In genomic region chr14:121482181-121482580, GRCm38 (mm10) we compare ENCODE assay signal across 25 mouse cellular contexts. TPM values are rescaled to one million over a fixed set of nuclear protein-coding genes. Genes with fewer than 3 reads are reported as not detected.
DNase-seq lines count a peak whose midpoint lies in the region; ATAC-seq and TF ChIP-seq lines count a peak whose summit lies in the region.
"Had no signal": no experiment of that assay in that cellular context is flagged by ENCODE, and none has a peak within 500 bp of the region (broad histone marks: within the 10 kb centered on the region; RNA-seq: fewer than 3 reads in every experiment).

No protein-coding gene starts in this region.

- DNase-seq in kidney, adult 11 months: peak; percentile 60
- DNase-seq in kidney, postnatal 4 days: no peak
- peak; percentile 23 for DNase-seq in midbrain, embryonic 11.5 days (ENCODE audit: low spot score, missing footprints)
- DNase-seq in midbrain, embryonic 10.5 days (ENCODE audit: low spot score): no peak
- no peak for DNase-seq in spleen, adult 12 weeks (ENCODE audit: low spot score)
- DNase-seq in layer of hippocampus, adult 2 months (ENCODE audit: low spot score in 2 of 2): no peak
- DNase-seq: cerebellum, adult 11-12 months; cerebellum, postnatal 10 days; forebrain, postnatal 0 days; gastrocnemius, postnatal 14 days; heart, adult 18-20 months; heart, postnatal 14 days had no signal

- no peak overlapping the region for H3K27ac ChIP-seq in midbrain, embryonic 11.5 days (ENCODE audit: low read depth, low read length)
- no peak overlapping the region for H3K27ac ChIP-seq in midbrain, embryonic 10.5 days (replicated peaks)
- no peak overlapping the region for H3K27ac ChIP-seq in layer of hippocampus, adult 2 months
- H3K27ac ChIP-seq: heart, embryonic 13.5 days; hindbrain, postnatal 0 days; liver, embryonic 15.5 days; lung, embryonic 15.5 days; macrophage had no signal

- H3K27me3 ChIP-seq in midbrain, embryonic 11.5 days (ENCODE audit: control insufficient read depth, insufficient read depth, low read length): no peaks in the 10 kb centered on the region
- no peaks in the 10 kb centered on the region for H3K27me3 ChIP-seq in midbrain, embryonic 10.5 days (ENCODE audit: low read depth, poor library complexity, severe bottlenecking)
- H3K27me3 ChIP-seq: heart, embryonic 13.5 days; lung, embryonic 15.5 days had no signal

- H3K9ac ChIP-seq in midbrain, embryonic 11.5 days (ENCODE audit: low read length): no peak overlapping the region
- H3K9ac ChIP-seq: forebrain, postnatal 0 days; heart, embryonic 13.5 days; liver, embryonic 15.5 days; lung, embryonic 15.5 days had no signal

- no peak overlapping the region for H3K4me3 ChIP-seq in midbrain, embryonic 11.5 days (ENCODE audit: low read depth, low read length)
- no peak overlapping the region for H3K4me3 ChIP-seq in midbrain, embryonic 10.5 days
- no peak overlapping the region for H3K4me3 ChIP-seq in layer of hippocampus, adult 2 months
- H3K4me3 ChIP-seq: heart, embryonic 13.5 days; liver, embryonic 15.5 days; lung, embryonic 15.5 days had no signal

- H3K36me3 ChIP-seq in midbrain, embryonic 11.5 days (ENCODE audit: control insufficient read depth, insufficient read depth, low read length): no peaks in the 10 kb centered on the region
- no peaks in the 10 kb centered on the region for H3K36me3 ChIP-seq in midbrain, embryonic 10.5 days
- H3K36me3 ChIP-seq: heart, embryonic 13.5 days; liver, embryonic 15.5 days; lung, embryonic 15.5 days had no signal

- ATAC-seq in midbrain, embryonic 11.5 days (ENCODE audit: low FRiP score): no peak
- ATAC-seq in erythroid progenitor cell, adult 5-6 weeks (replicated peaks; ENCODE audit: low FRiP score, poor library complexity, severe bottlenecking): 0 out of 2 replicates have a peak, but pooled peaks have one; percentile 18
- ATAC-seq: forebrain, postnatal 0 days; hindbrain, postnatal 0 days; intestine, embryonic 16.5 days had no signal

- no peak for TF ChIP-seq CTCF in layer of hippocampus, adult 2 months (conservative IDR thresholded peaks at IDR 0.05)

- no peaks in the 10 kb centered on the region for H3K4me1 ChIP-seq in midbrain, embryonic 11.5 days (ENCODE audit: control insufficient read depth, insufficient read depth, low read length)
- no peaks in the 10 kb centered on the region for H3K4me1 ChIP-seq in midbrain, embryonic 10.5 days
- H3K4me1 ChIP-seq: heart, embryonic 13.5 days; liver, embryonic 15.5 days; lung, embryonic 15.5 days had no signal

- no peak overlapping the region for H3K4me2 ChIP-seq in midbrain, embryonic 11.5 days
- H3K4me2 ChIP-seq: heart, embryonic 13.5 days; liver, embryonic 15.5 days; lung, embryonic 15.5 days had no signal

- H3K9me3 ChIP-seq in midbrain, embryonic 11.5 days (ENCODE audit: control insufficient read depth, low read length): no peaks in the 10 kb centered on the region
- no peaks in the 10 kb centered on the region for H3K9me3 ChIP-seq in midbrain, embryonic 10.5 days (replicated peaks)
- H3K9me3 ChIP-seq: heart, embryonic 13.5 days; liver, embryonic 15.5 days; lung, embryonic 15.5 days had no signal

- WGBS in midbrain, embryonic 11.5 days: 74% methylated on average over 7 of the region's 7 CpGs
- 78% methylated on average over 7 of the region's 7 CpGs for WGBS in midbrain, embryonic 10.5 days

RNA-seq across cellular contexts. Expression of gene Slc15a1, which starts 22.9 kb away (rescaled TPM):
- not detected in 2 replicates for polyA plus RNA-seq in midbrain, embryonic 11.5 days (2014; fragmentation: Nextera tagmentation; extraction: Ambion mirVana)
- 0.04 TPM in 1 of 2 replicates, not detected in the other for polyA plus RNA-seq in midbrain, embryonic 10.5 days (2016; fragmentation: Nextera tagmentation; extraction: Ambion mirVana)
- not detected in 2 replicates for total RNA-seq in erythroid progenitor cell, adult 5-6 weeks (2015; ENCODE audit: low replicate concordance)
- not detected in 2 replicates for total RNA-seq in erythroid progenitor cell, adult 5-6 weeks (2017; ENCODE audit: low replicate concordance)
- not detected for total RNA-seq in layer of hippocampus, adult 2 months (2021)
- total RNA-seq: forebrain, postnatal 0 days; gastrocnemius, postnatal 14 days; heart, adult 18-20 months; heart, postnatal 14 days; hindbrain, postnatal 0 days; left cerebral cortex, adult 18-20 months; left cerebral cortex, postnatal 25 days had no signal
- polyA plus RNA-seq: embryonic facial prominence, embryonic 11.5 days; forebrain, embryonic 11.5 days; heart, embryonic 13.5 days; liver, embryonic 15.5 days; macrophage; neural tube, embryonic 14.5 days; stomach, embryonic 14.5 days had no signal

Comparison
In these comparisons a context has a peak if more than half of its experiments do, and no peak if none do; other contexts are left out.
1. DNase-seq: peak in kidney, adult 11 months (single experiment) and midbrain, embryonic 11.5 days (single experiment); none in kidney, postnatal 4 days (0 of 2), midbrain, embryonic 10.5 days (single experiment), spleen, adult 12 weeks (single experiment) and layer of hippocampus, adult 2 months (0 of 2).